Mouse (Mus musculus) thymus, postnatal 0 days (tissue): Measurements from ENCODE around the gene Defb30. TPM values are rescaled to one million over a fixed set of nuclear protein-coding genes. Genes with fewer than 3 reads are reported as not detected.

Source experiments
- DNase-seq: peaks from one replicate; pipeline ENCODE4 v3.0.0-alpha.2; 2015; ENCODE audit warnings: low spot score
- polyA plus RNA-seq: library from polyadenylated mRNA; unstranded; fragments of >200 nt; fragmentation: Nextera tagmentation; extraction: Ambion mirVana; gene quantifications from 2 replicates; pipeline ENCODE4 v1.2.1, GENCODE M21; 2015

Gene Defb30
- 0.18 TPM in 1 of 2 replicates, not detected in the other for polyA plus RNA-seq

- no peak for DNase-seq
Observed at GRCm38 (mm10) chr14:63049910-63050370, at the start of gene Defb30. TSS of gene Defb30 (minus strand) at chr14:63049960.

- DNase-seq, result no peak
Observed at GRCm38 (mm10) chr14:63067708-63068107, 17.9 kb upstream of the Defb30 start.

GRCm38 (mm10) chr14:63066630-63067310, 17.0 kb upstream of the Defb30 start:
- peak; percentile 71 for DNase-seq

- DNase-seq, result no peak
Observed at GRCm38 (mm10) chr14:63065391-63065790, 15.6 kb upstream of the Defb30 start.

- no peak for DNase-seq
Observed at GRCm38 (mm10) chr14:63062184-63062583, 12.4 kb upstream of the Defb30 start.

GRCm38 (mm10) chr14:63060361-63060760, 10.6 kb upstream of the Defb30 start:
- DNase-seq, result no peak

- no peak for DNase-seq
Observed at GRCm38 (mm10) chr14:63054729-63055128, 5.0 kb upstream of the Defb30 start.

- peak; percentile 61 for DNase-seq
Observed at GRCm38 (mm10) chr14:63050769-63051168, 1.0 kb upstream of the Defb30 start.

- DNase-seq, result no peak
Observed at GRCm38 (mm10) chr14:63046691-63047090, 3.1 kb downstream of the Defb30 start, which contains the start of gene Defb42. TSS of gene Defb42 (plus strand) at chr14:63046991.

GRCm38 (mm10) chr14:63020524-63021156, 29.1 kb downstream of the Defb30 start:
- no peak for DNase-seq

GRCm38 (mm10) chr14:63014667-63015066, 35.1 kb downstream of the Defb30 start:
- DNase-seq, result no peak

GRCm38 (mm10) chr14:63013082-63013481, 36.7 kb downstream of the Defb30 start:
- no peak for DNase-seq

GRCm38 (mm10) chr14:63011471-63011870, 38.3 kb downstream of the Defb30 start, which contains the start of gene Defb43:
TSS of gene Defb43 (plus strand) at chr14:63011771.
- DNase-seq, result no peak

- no peak for DNase-seq
Observed at GRCm38 (mm10) chr14:63002588-63002987, 47.2 kb downstream of the Defb30 start.

- DNase-seq, result no peak
Observed at GRCm38 (mm10) chr14:62998977-62999376, 50.8 kb downstream of the Defb30 start.

- DNase-seq, result no peak
Observed at GRCm38 (mm10) chr14:62997777-62998176, 52.0 kb downstream of the Defb30 start, which contains the start of gene Defb47. TSS of gene Defb47 (plus strand) at chr14:62998077.

GRCm38 (mm10) chr14:62991849-62992510, 57.8 kb downstream of the Defb30 start:
- no peak for DNase-seq

GRCm38 (mm10) chr14:62991271-62991670, 58.5 kb downstream of the Defb30 start:
- no peak for DNase-seq

GRCm38 (mm10) chr14:62984410-62984809, 65.3 kb downstream of the Defb30 start, which contains the start of gene Defb48:
TSS of gene Defb48 (minus strand) at chr14:62984510.
- no peak for DNase-seq
